ENCODE assay signal across 9 mouse cellular contexts in genomic region chr10:80436276-80436675, GRCm38 (mm10). TPM values are rescaled to one million over a fixed set of nuclear protein-coding genes. Genes with fewer than 3 reads are reported as not detected.
DNase-seq lines count a peak whose midpoint lies in the region; ATAC-seq lines count a peak whose summit lies in the region.
"Had no signal": no experiment of that assay in that cellular context is flagged by ENCODE, and none has a peak within 500 bp of the region (broad histone marks: within the 10 kb centered on the region; RNA-seq: fewer than 3 reads in every experiment).

No protein-coding gene starts in this region.

- H3K4me3 ChIP-seq in kidney, embryonic 14.5 days (ENCODE audit: low read length): no peak overlapping the region
- H3K4me3 ChIP-seq in stomach, embryonic 15.5 days (replicated peaks): no peak overlapping the region
- no peak overlapping the region for H3K4me3 ChIP-seq in midbrain, embryonic 16.5 days (ENCODE audit: low read depth, low read length)

- H3K4me1 ChIP-seq in kidney, embryonic 14.5 days (ENCODE audit: control insufficient read depth, insufficient read depth, low read length): peaks cover 12% of the 10 kb centered on the region
- peaks cover 25% of the 10 kb centered on the region for H3K4me1 ChIP-seq in stomach, embryonic 15.5 days
- peaks cover 15% of the 10 kb centered on the region for H3K4me1 ChIP-seq in midbrain, embryonic 16.5 days (ENCODE audit: control insufficient read depth, insufficient read depth, low read length)

- no peaks in the 10 kb centered on the region for H3K9me3 ChIP-seq in kidney, embryonic 14.5 days (ENCODE audit: control insufficient read depth, low read length)
- no peaks in the 10 kb centered on the region for H3K9me3 ChIP-seq in stomach, embryonic 15.5 days
- H3K9me3 ChIP-seq in midbrain, embryonic 16.5 days (replicated peaks; ENCODE audit: control insufficient read depth, low read length, poor library complexity, severe bottlenecking): no peaks in the 10 kb centered on the region

- H3K4me2 ChIP-seq in kidney, embryonic 14.5 days (replicated peaks; ENCODE audit: low read depth, low read length): no peak overlapping the region
- H3K4me2 ChIP-seq in stomach, embryonic 15.5 days: peak overlapping the region; percentile 3
- H3K4me2 ChIP-seq in midbrain, embryonic 16.5 days (ENCODE audit: low read length): no peak overlapping the region

- no peaks in the 10 kb centered on the region for H3K36me3 ChIP-seq in kidney, embryonic 14.5 days (ENCODE audit: control insufficient read depth, insufficient read depth, low read length)
- H3K36me3 ChIP-seq in stomach, embryonic 15.5 days: no peaks in the 10 kb centered on the region
- H3K36me3 ChIP-seq in midbrain, embryonic 16.5 days (ENCODE audit: control insufficient read depth, insufficient read depth, low read length): no peaks in the 10 kb centered on the region

- DNase-seq in kidney, adult 18-20 months: no peak
- DNase-seq in R1 (ENCODE audit: low read depth, low spot score): peak; percentile 80
- peak; percentile 72 to 77 for DNase-seq in kidney, postnatal 4 days

- 0 out of 2 replicates have a peak overlapping the region, but pooled peaks have one; percentile 23 for H3K9ac ChIP-seq in kidney, embryonic 14.5 days (ENCODE audit: low read depth, low read length)
- no peak overlapping the region for H3K9ac ChIP-seq in stomach, embryonic 15.5 days
- no peak overlapping the region for H3K9ac ChIP-seq in midbrain, embryonic 16.5 days (ENCODE audit: low read depth, low read length)

- no peak for ATAC-seq in kidney, embryonic 14.5 days (ENCODE audit: low FRiP score, low TSS enrichment)
- ATAC-seq in stomach, embryonic 15.5 days (ENCODE audit: insufficient read depth, low FRiP score, low read depth): no peak
- ATAC-seq in midbrain, embryonic 16.5 days: no peak
- ATAC-seq in megakaryocyte-erythroid progenitor cell, adult 5-6 weeks (replicated peaks; ENCODE audit: low FRiP score, low TSS enrichment, poor library complexity, severe bottlenecking): no peak
- no peak for ATAC-seq in erythroid progenitor cell, adult 5-6 weeks (replicated peaks; ENCODE audit: low FRiP score, poor library complexity, severe bottlenecking)

- H3K27ac ChIP-seq in kidney, embryonic 14.5 days (ENCODE audit: low read depth, low read length): no peak overlapping the region
- H3K27ac ChIP-seq in stomach, embryonic 15.5 days: peak overlapping the region; percentile 93
- H3K27ac ChIP-seq in midbrain, embryonic 16.5 days (ENCODE audit: low read length): no peak overlapping the region

- H3K27me3 ChIP-seq in kidney, embryonic 14.5 days (ENCODE audit: control insufficient read depth, insufficient read depth, low read length): no peaks in the 10 kb centered on the region
- H3K27me3 ChIP-seq in stomach, embryonic 15.5 days (replicated peaks): no peaks in the 10 kb centered on the region
- no peaks in the 10 kb centered on the region for H3K27me3 ChIP-seq in midbrain, embryonic 16.5 days (ENCODE audit: control insufficient read depth, insufficient read depth, low read depth, low read length)

- 12% methylated on average over 9 of the region's 9 CpGs for WGBS in kidney, embryonic 14.5 days
- 13% methylated on average over 9 of the region's 9 CpGs for WGBS in stomach, embryonic 15.5 days
- 10% methylated on average over 9 of the region's 9 CpGs for WGBS in midbrain, embryonic 16.5 days

RNA-seq across cellular contexts. Expression of gene Tcf3, which starts 2.8 kb away (rescaled TPM):
- polyA plus RNA-seq in kidney, embryonic 14.5 days (2014; fragmentation: Nextera tagmentation; extraction: Ambion mirVana): 134 and 162 TPM in 2 replicates
- polyA plus RNA-seq in stomach, embryonic 15.5 days (2015; fragmentation: Nextera tagmentation; extraction: Ambion mirVana): 88.9 and 100 TPM in 2 replicates
- 30.2 and 35.2 TPM in 2 replicates for polyA plus RNA-seq in midbrain, embryonic 16.5 days (2015; fragmentation: Nextera tagmentation; extraction: Ambion mirVana)
- 154 and 175 TPM in 2 replicates for total RNA-seq in megakaryocyte-erythroid progenitor cell, adult 5-6 weeks (2014; fragmentation: Nextera tagmentation)
- total RNA-seq in megakaryocyte-erythroid progenitor cell, adult 5-6 weeks (2017): 57.9 and 99.8 TPM in 2 replicates
- total RNA-seq in erythroid progenitor cell, adult 5-6 weeks (2015; ENCODE audit: low replicate concordance): 127 and 148 TPM in 2 replicates
- 140 and 145 TPM in 2 replicates for total RNA-seq in erythroid progenitor cell, adult 5-6 weeks (2017; ENCODE audit: low replicate concordance)

RNA-seq across cellular contexts. Expression of gene Uqcr11, which starts 29.6 kb away (rescaled TPM):
- 806 and 1,046 TPM in 2 replicates for polyA plus RNA-seq in kidney, embryonic 14.5 days (2014; fragmentation: Nextera tagmentation; extraction: Ambion mirVana)
- polyA plus RNA-seq in stomach, embryonic 15.5 days (2015; fragmentation: Nextera tagmentation; extraction: Ambion mirVana): 724 and 753 TPM in 2 replicates
- 455 and 532 TPM in 2 replicates for polyA plus RNA-seq in midbrain, embryonic 16.5 days (2015; fragmentation: Nextera tagmentation; extraction: Ambion mirVana)
- 485 and 702 TPM in 2 replicates for total RNA-seq in megakaryocyte-erythroid progenitor cell, adult 5-6 weeks (2014; fragmentation: Nextera tagmentation)
- 241 and 254 TPM in 2 replicates for total RNA-seq in megakaryocyte-erythroid progenitor cell, adult 5-6 weeks (2017)
- total RNA-seq in erythroid progenitor cell, adult 5-6 weeks (2015; ENCODE audit: low replicate concordance): 65.8 and 80.0 TPM in 2 replicates
- total RNA-seq in erythroid progenitor cell, adult 5-6 weeks (2017; ENCODE audit: low replicate concordance): 67.9 and 87.3 TPM in 2 replicates

RNA-seq across cellular contexts. Expression of gene Mbd3, which starts 36.9 kb away (rescaled TPM):
- 248 and 270 TPM in 2 replicates for polyA plus RNA-seq in kidney, embryonic 14.5 days (2014; fragmentation: Nextera tagmentation; extraction: Ambion mirVana)
- polyA plus RNA-seq in stomach, embryonic 15.5 days (2015; fragmentation: Nextera tagmentation; extraction: Ambion mirVana): 204 and 216 TPM in 2 replicates
- 174 and 188 TPM in 2 replicates for polyA plus RNA-seq in midbrain, embryonic 16.5 days (2015; fragmentation: Nextera tagmentation; extraction: Ambion mirVana)
- total RNA-seq in megakaryocyte-erythroid progenitor cell, adult 5-6 weeks (2014; fragmentation: Nextera tagmentation): 105 and 113 TPM in 2 replicates
- 80.0 and 93.8 TPM in 2 replicates for total RNA-seq in megakaryocyte-erythroid progenitor cell, adult 5-6 weeks (2017)
- total RNA-seq in erythroid progenitor cell, adult 5-6 weeks (2015; ENCODE audit: low replicate concordance): 33.5 TPM in 2 replicates
- 39.7 and 45.8 TPM in 2 replicates for total RNA-seq in erythroid progenitor cell, adult 5-6 weeks (2017; ENCODE audit: low replicate concordance)

RNA-seq across cellular contexts. Expression of gene Mex3d, which starts 48.8 kb away (rescaled TPM):
- polyA plus RNA-seq in kidney, embryonic 14.5 days (2014; fragmentation: Nextera tagmentation; extraction: Ambion mirVana): 8.7 and 14.6 TPM in 2 replicates
- 7.8 and 8.7 TPM in 2 replicates for polyA plus RNA-seq in stomach, embryonic 15.5 days (2015; fragmentation: Nextera tagmentation; extraction: Ambion mirVana)
- polyA plus RNA-seq in midbrain, embryonic 16.5 days (2015; fragmentation: Nextera tagmentation; extraction: Ambion mirVana): 13.6 and 15.0 TPM in 2 replicates
- 8.0 and 9.1 TPM in 2 replicates for total RNA-seq in megakaryocyte-erythroid progenitor cell, adult 5-6 weeks (2014; fragmentation: Nextera tagmentation)
- 13.0 and 14.7 TPM in 2 replicates for total RNA-seq in megakaryocyte-erythroid progenitor cell, adult 5-6 weeks (2017)
- total RNA-seq in erythroid progenitor cell, adult 5-6 weeks (2015; ENCODE audit: low replicate concordance): 1.4 TPM in 1 of 2 replicates, not detected in the other
- total RNA-seq in erythroid progenitor cell, adult 5-6 weeks (2017; ENCODE audit: low replicate concordance): 6.7 TPM in 1 of 2 replicates, not detected in the other

RNA-seq across cellular contexts. Expression of gene Onecut3, which starts 58.4 kb away (rescaled TPM):
- polyA plus RNA-seq in kidney, embryonic 14.5 days (2014; fragmentation: Nextera tagmentation; extraction: Ambion mirVana): not detected in 2 replicates
- polyA plus RNA-seq in stomach, embryonic 15.5 days (2015; fragmentation: Nextera tagmentation; extraction: Ambion mirVana): 0.18 and 0.21 TPM in 2 replicates
- polyA plus RNA-seq in midbrain, embryonic 16.5 days (2015; fragmentation: Nextera tagmentation; extraction: Ambion mirVana): 1.2 and 1.6 TPM in 2 replicates
- total RNA-seq in megakaryocyte-erythroid progenitor cell, adult 5-6 weeks (2014; fragmentation: Nextera tagmentation): not detected in 2 replicates
- not detected in 2 replicates for total RNA-seq in megakaryocyte-erythroid progenitor cell, adult 5-6 weeks (2017)
- not detected in 2 replicates for total RNA-seq in erythroid progenitor cell, adult 5-6 weeks (2015; ENCODE audit: low replicate concordance)
- total RNA-seq in erythroid progenitor cell, adult 5-6 weeks (2017; ENCODE audit: low replicate concordance): not detected in 2 replicates
- polyA plus RNA-seq: cortical plate, adult 2 months had no signal
